Mouse (Mus musculus): ENCODE data around the gene Ifnab. TPM values are rescaled to one million over a fixed set of nuclear protein-coding genes. Genes with fewer than 3 reads are reported as not detected.
A peak's percentile ranks its signal among the peaks of the same experiment; 100 is the strongest.

Gene Ifnab
- polyA plus RNA-seq, 1 experiment from 2014 or later = not detected

DNA sequence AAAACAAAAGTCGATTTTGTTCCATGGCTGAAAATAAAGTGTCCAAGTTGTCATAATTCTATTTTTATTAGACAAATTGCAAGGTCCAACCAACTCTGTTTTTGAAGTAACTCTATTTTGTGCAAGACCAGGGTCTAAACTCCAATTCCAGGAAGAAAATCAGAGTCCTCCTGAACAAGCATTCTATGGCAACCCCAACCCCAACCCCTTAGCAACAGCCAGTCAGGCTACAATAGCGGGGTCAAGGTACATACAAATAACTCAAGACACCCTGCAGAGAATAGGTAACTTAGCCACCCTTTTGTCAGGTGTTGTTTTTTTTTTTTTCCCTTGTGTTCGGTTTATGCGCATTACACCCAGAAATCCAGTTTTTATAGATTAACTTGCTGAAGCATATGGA lies 6.6 kb upstream of the Ifnab start:
- Histone ChIP-seq H3K27ac (ENCODE audit: low read depth) (no peak overlapping the region), H3K4me2 (no peak overlapping the region), H3K4me1 (ENCODE audit: insufficient read depth) (no peaks in the 10 kb centered on the region), H3K9me3 (ENCODE audit: low read depth, low read length) (no peaks in the 10 kb centered on the region), H3K27me3 (ENCODE audit: insufficient read depth, low read length) (no peaks in the 10 kb centered on the region), H3K9ac (no peak overlapping the region), H3K4me3 (ENCODE audit: low read depth, low read length) (no peak overlapping the region), H3K36me3 (ENCODE audit: insufficient read depth) (no peaks in the 10 kb centered on the region)
- DNase-seq (no peak), ATAC-seq (ENCODE audit: insufficient read depth) (no peak)
- 76% methylated on average over 4 of the region's 4 CpGs for WGBS
- no peak for TF ChIP-seq CTCF (IDR thresholded peaks at IDR 0.05; ENCODE audit: low read depth)

- H3K4me2 ChIP-seq = no peak overlapping the region
- WGBS = 58% methylated on average over 6 of the region's 6 CpGs
- ATAC-seq (ENCODE audit: insufficient read depth) = no peak
- no peaks in the 10 kb centered on the region for H3K27me3 ChIP-seq (ENCODE audit: insufficient read depth, low read length)
- H3K9me3 ChIP-seq (ENCODE audit: low read depth, low read length) = no peaks in the 10 kb centered on the region
- H3K4me3 ChIP-seq (ENCODE audit: low read depth, low read length) = no peak overlapping the region
- H3K4me1 ChIP-seq (ENCODE audit: insufficient read depth) = no peaks in the 10 kb centered on the region
- no peak overlapping the region for H3K9ac ChIP-seq
- DNase-seq = no peak
- TF ChIP-seq CTCF (IDR thresholded peaks at IDR 0.05; ENCODE audit: low read depth) = no peak
- H3K36me3 ChIP-seq (ENCODE audit: insufficient read depth) = no peaks in the 10 kb centered on the region
- no peak overlapping the region for H3K27ac ChIP-seq (ENCODE audit: low read depth)
Observed at GRCm38 (mm10) chr4:88697108-88697507, 5.9 kb upstream of the Ifnab start.

GRCm38 (mm10) chr4:88696237-88696884 lies 5.2 kb upstream of the Ifnab start:
- Histone ChIP-seq H3K4me1 (ENCODE audit: insufficient read depth) (no peaks in the 10 kb centered on the region), H3K4me2 (no peak overlapping the region), H3K4me3 (ENCODE audit: low read depth, low read length) (no peak overlapping the region), H3K27ac (ENCODE audit: low read depth) (no peak overlapping the region), H3K9ac (no peak overlapping the region), H3K9me3 (ENCODE audit: low read depth, low read length) (no peaks in the 10 kb centered on the region), H3K27me3 (ENCODE audit: insufficient read depth, low read length) (no peaks in the 10 kb centered on the region), H3K36me3 (ENCODE audit: insufficient read depth) (no peaks in the 10 kb centered on the region)
- TF ChIP-seq CTCF (IDR thresholded peaks at IDR 0.05; ENCODE audit: low read depth) = peak; percentile 99
- WGBS = 22% methylated on average over 3 of the region's 3 CpGs
- DNase-seq = peak; percentile 90
- peak; percentile 89 for ATAC-seq (ENCODE audit: insufficient read depth)

- no peaks in the 10 kb centered on the region for H3K9me3 ChIP-seq (ENCODE audit: low read depth, low read length)
- TF ChIP-seq CTCF (IDR thresholded peaks at IDR 0.05; ENCODE audit: low read depth) = no peak
- no peaks in the 10 kb centered on the region for H3K27me3 ChIP-seq (ENCODE audit: insufficient read depth, low read length)
- no peak overlapping the region for H3K27ac ChIP-seq (ENCODE audit: low read depth)
- no peak for DNase-seq
- no peaks in the 10 kb centered on the region for H3K4me1 ChIP-seq (ENCODE audit: insufficient read depth)
- no peaks in the 10 kb centered on the region for H3K36me3 ChIP-seq (ENCODE audit: insufficient read depth)
- WGBS = 73% methylated on average over 2 of the region's 2 CpGs
- H3K9ac ChIP-seq = no peak overlapping the region
- H3K4me3 ChIP-seq (ENCODE audit: low read depth, low read length) = no peak overlapping the region
- H3K4me2 ChIP-seq = no peak overlapping the region
- ATAC-seq (ENCODE audit: insufficient read depth) = no peak
Observed at GRCm38 (mm10) chr4:88693392-88693791, 2.2 kb upstream of the Ifnab start.

DNA sequence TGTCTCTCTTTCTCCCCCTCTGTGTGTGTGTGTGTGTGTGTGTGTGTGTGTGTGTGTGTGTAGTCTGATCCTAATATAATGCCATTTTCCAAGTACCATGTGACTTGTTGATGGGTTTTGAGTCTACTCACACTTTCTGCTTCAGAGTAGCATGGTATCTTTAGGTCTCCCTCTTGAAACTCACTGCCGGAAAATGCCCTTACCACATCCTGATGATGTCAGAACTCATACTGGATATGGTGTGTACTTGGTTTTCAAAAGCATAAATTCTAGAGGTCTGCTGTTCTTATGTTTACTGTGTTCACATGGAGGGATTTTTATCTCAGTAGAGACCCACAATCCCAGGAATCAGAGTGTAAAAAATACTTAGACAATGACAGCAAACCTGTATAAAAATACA lies 1.4 kb upstream of the Ifnab start:
- no peaks in the 10 kb centered on the region for H3K36me3 ChIP-seq (ENCODE audit: insufficient read depth)
- WGBS = 68% methylated on average over 1 of the region's 1 CpGs
- H3K9me3 ChIP-seq (ENCODE audit: low read depth, low read length) = no peaks in the 10 kb centered on the region
- no peak overlapping the region for H3K27ac ChIP-seq (ENCODE audit: low read depth)
- H3K4me1 ChIP-seq (ENCODE audit: insufficient read depth) = no peaks in the 10 kb centered on the region
- H3K9ac ChIP-seq = no peak overlapping the region
- TF ChIP-seq CTCF (IDR thresholded peaks at IDR 0.05; ENCODE audit: low read depth) = no peak
- H3K4me2 ChIP-seq = no peak overlapping the region
- H3K4me3 ChIP-seq (ENCODE audit: low read depth, low read length) = no peak overlapping the region
- H3K27me3 ChIP-seq (ENCODE audit: insufficient read depth, low read length) = no peaks in the 10 kb centered on the region
- no peak for ATAC-seq (ENCODE audit: insufficient read depth)
- DNase-seq = no peak

- TF ChIP-seq CTCF (IDR thresholded peaks at IDR 0.05; ENCODE audit: low read depth) = no peak
- H3K4me1 ChIP-seq (ENCODE audit: insufficient read depth) = no peaks in the 10 kb centered on the region
Observed at GRCm38 (mm10) chr4:88683812-88684211, 7.3 kb downstream of the Ifnab start, which contains the start of gene Ifna2. TSS of gene Ifna2 (minus strand) at chr4:88683912.

GRCm38 (mm10) chr4:88681353-88681752 lies 9.8 kb downstream of the Ifnab start:
- TF ChIP-seq CTCF (IDR thresholded peaks at IDR 0.05; ENCODE audit: low read depth) = no peak
- Histone ChIP-seq H3K9ac (no peak overlapping the region), H3K4me2 (no peak overlapping the region), H3K27me3 (ENCODE audit: insufficient read depth, low read length) (no peaks in the 10 kb centered on the region), H3K36me3 (ENCODE audit: insufficient read depth) (no peaks in the 10 kb centered on the region), H3K9me3 (ENCODE audit: low read depth, low read length) (no peaks in the 10 kb centered on the region), H3K4me3 (ENCODE audit: low read depth, low read length) (no peak overlapping the region), H3K4me1 (ENCODE audit: insufficient read depth) (no peaks in the 10 kb centered on the region), H3K27ac (ENCODE audit: low read depth) (no peak overlapping the region)
- ATAC-seq (ENCODE audit: insufficient read depth) (no peak), DNase-seq (no peak)
- WGBS = 30% methylated on average over 3 of the region's 3 CpGs

More at GRCm38 (mm10) chr4:88683812-88684211, 7.3 kb downstream of the Ifnab start, which contains the start of gene Ifna2:
- Histone ChIP-seq H3K9ac (no peak within 1 kb of the TSS), H3K27ac (ENCODE audit: low read depth) (no peak within 1 kb of the TSS), H3K4me2 (no peak within 1 kb of the TSS), H3K9me3 (ENCODE audit: low read depth, low read length) (no peaks in the 10 kb centered on the region), H3K27me3 (ENCODE audit: insufficient read depth, low read length) (no peaks in the 10 kb centered on the region), H3K36me3 (ENCODE audit: insufficient read depth) (no peaks in the 10 kb centered on the region), H3K4me3 (ENCODE audit: low read depth, low read length) (no peak within 1 kb of the TSS)
- no peak for ATAC-seq (ENCODE audit: insufficient read depth)
- 80% methylated on average over 1 of the region's 1 CpGs for WGBS
- no peak for DNase-seq
